Mouse (Mus musculus) CD8-positive naive resting alpha-beta T cell, adult 2 months (primary cell): ENCODE data around the gene Kdm5d.

Experiments used
- DNase-seq, 2 experiments: peaks; one replicate each; pipeline ENCODE4 v3.0.0; 2022; ENCODE audit warnings: low read depth in 2 of 2, low spot score in 2 of 2

The Kdm5d gene

GRCm38 (mm10) chrY:897393-898227 lies at the start of gene Kdm5d:
TSS of gene Kdm5d (plus strand) at chrY:897788.
- peak in 1 of 2 experiments; percentile 30 for DNase-seq

- no peak for DNase-seq
Observed at GRCm38 (mm10) chrY:872404-872803, 25.2 kb upstream of the Kdm5d start.

- DNase-seq, result no peak
Observed at GRCm38 (mm10) chrY:872855-873549, 24.6 kb upstream of the Kdm5d start.
